Mouse (Mus musculus) stomach, postnatal 0 days (tissue): Measurements from ENCODE around the gene Rad51b.

Experiments
- CTCF ChIP-seq: IDR thresholded peaks from 2 replicates; pipeline ENCODE4 v1.5.1; 2016; ENCODE audit warnings: antibody characterized with exemption, low read depth, mild to moderate bottlenecking, moderate library complexity
- EP300 ChIP-seq: optimal IDR thresholded peaks from 2 replicates; pipeline ENCODE3; 2016; ENCODE audit warnings: antibody characterized with exemption

DNA sequence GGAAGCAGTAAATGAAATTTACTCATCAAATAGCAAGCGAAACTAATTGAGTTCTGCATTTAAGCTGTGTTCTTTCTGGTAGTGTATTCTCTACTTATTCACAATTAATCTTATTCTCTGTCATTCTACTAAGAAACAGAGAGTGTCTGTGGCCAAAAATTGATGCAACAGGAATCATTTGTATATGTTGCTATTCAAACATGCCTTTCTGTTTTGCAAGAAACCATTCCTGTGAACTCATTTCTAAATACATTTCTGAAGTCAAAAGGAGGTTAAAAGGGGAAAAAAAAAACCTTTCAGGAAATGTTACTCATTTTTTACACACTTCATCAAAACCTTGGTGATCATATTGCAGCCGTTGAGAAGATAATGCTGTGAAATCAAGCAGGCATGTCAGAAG, 96.6 kb downstream of the Rad51b start:
- TF ChIP-seq EP300 (no peak), CTCF (no peak)
